Mouse (Mus musculus) kidney, adult 2 months (tissue): ENCODE results near the gene Tll1.

Source experiments
- CTCF ChIP-seq: fragments of 200-500 bp; conservative IDR thresholded peaks from 2 replicates; pipeline ENCODE4 v1.5.1; 2011; ENCODE audit warnings: low read depth, mild to moderate bottlenecking, control low read depth, low read length, moderate library complexity, mixed read lengths; ENCODE audit not compliant: insufficient read depth, insufficient read length
- POLR2A ChIP-seq: fragments of 200-500 bp; IDR thresholded peaks from one replicate; pipeline ENCODE4 v1.6.1; 2011; ENCODE audit warnings: low read depth, low read length, control low read depth

DNA sequence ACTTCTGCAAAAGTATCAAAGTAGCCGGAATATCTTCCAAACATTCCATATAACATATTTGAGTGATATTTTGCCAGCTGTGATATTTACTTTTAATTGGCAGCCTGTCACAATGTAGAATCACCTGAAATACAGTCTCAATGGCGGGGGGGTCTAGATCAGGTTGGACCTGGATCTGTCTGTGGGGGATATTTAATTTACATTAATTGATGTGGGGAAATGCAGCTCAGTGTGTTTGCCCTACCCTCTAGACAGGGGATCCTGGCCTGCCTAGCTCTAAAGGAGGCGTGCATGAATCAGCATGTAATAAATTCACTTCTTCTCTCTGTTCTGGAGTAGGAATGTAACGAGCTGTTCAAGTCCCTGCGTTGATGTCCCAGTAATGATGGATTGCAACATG lies 181.7 kb downstream of the Tll1 start:
- TF ChIP-seq CTCF (no peak), POLR2A (no peak)
